Mouse (Mus musculus) R1 (cell line): ENCODE measurements at regions not wholly inside any gene's neighbourhood (a gene's known extent, or its start where the extent isn't known, plus 50 kb on each side); places are given as distances from the start of the nearest gene placed in this dataset.
"Not testable (repeated sequence)": the region's sequence is repeated elsewhere in the genome, so short reads cannot be mapped to it uniquely, and the experiment has no call there.

ENCODE experiments used
- DNase-seq: peaks from one replicate; pipeline ENCODE4 v3.0.0-alpha.2; 2018; ENCODE audit warnings: low read depth, low spot score

DNA sequence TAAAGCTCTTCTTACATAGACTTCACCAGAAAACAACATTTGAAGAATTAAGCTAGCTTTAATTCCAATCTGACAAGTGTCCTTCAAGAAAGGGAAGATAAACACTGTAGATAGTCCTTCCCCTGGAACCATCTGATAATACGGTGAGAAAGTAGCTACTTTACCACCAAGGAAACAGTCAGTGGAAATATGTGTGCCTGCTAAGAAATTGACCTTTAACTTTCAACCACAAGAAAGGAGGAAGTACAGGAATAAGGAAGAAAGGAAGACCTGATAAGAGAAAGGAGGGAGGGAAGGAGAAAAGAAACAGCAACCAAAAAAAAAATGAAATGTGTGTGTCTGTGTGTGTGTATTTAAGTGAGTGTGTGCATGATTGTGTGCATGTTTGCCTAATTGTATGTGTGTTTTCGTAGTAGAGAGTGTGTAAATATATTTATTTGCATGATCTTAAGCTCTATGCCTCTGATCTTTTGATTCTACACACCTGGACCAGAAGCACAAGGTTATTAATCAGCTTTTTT, 831.3 kb downstream of the Pla2g4a start:
- no peak for DNase-seq

DNA sequence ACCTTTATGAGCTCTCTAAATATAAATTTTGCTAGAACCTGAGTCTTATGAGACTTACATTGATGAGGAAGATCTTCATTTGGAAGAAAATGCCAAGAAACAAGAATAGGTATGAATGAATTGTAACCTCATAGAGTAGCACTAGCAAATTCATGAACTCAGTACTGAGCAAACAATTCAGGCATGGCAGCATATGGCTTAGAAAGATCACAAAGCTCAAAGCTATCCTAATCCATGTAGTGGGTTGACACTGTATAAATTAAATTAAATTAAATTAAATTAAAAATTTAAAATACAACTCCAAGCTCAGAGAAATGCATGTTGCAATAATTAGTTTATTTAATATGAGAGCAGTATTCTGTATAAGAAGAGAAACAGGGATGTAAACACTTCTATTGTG, 832.0 kb downstream of the Pla2g4a start:
- DNase-seq: no peak

DNA sequence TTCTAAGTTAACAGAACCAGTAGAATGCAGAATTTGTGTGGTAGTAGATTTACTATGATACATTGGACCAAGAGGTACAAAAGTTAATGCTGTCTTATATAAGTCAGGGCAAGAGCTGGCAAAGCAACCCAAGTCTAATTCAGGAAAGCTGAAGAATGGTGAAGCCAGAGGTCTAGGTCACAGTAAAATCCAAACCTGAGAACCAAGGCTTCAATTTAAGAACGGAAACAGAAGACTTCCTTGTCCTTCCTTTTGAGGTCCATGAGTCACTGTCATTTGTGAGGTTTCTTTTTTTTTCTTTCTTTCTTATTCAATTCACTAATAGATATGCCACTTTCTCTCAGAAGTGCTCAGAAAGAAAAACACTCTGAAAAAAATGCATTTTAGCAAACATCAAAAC, 833.4 kb downstream of the Pla2g4a start:
- no peak for DNase-seq

DNA sequence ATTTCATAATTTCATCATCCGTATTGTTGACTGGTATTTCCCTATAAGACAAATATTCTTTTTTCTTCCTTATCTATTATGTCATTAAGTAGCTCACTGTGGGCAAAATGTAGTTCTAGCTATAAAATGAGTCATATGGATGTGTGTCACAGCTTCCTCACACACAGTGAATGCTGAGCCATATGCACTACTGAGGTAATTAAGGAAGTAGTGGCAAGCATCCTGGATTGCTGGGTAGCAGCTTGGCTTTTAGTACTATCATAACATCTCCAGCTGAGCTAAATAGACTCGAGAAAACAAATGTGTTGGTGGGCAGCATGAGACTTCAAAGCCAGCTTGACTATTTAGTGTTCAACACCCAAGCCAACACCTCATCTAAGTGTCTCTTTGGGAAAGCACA, 857.7 kb downstream of the Pla2g4a start:
- no peak for DNase-seq

DNA sequence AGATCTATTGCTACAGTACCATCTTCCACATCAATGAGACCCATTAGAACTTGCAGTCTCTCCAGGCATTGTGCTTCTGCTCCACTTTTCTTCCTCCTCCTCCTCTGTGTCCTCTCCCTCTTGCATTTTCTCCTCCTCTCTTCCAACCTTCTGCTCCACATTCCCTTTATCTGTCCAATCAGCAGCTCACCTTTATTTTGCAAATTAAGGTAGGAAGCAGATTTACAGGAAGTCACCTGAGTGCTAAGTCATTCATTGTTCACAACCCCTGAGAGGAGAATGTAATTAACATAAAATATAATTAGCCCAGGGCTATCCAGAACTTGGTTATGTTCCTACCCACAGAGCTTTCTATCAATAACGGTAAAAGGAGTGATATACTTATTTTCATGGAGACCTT, 863.7 kb downstream of the Pla2g4a start:
- peak; percentile 61 for DNase-seq

DNA sequence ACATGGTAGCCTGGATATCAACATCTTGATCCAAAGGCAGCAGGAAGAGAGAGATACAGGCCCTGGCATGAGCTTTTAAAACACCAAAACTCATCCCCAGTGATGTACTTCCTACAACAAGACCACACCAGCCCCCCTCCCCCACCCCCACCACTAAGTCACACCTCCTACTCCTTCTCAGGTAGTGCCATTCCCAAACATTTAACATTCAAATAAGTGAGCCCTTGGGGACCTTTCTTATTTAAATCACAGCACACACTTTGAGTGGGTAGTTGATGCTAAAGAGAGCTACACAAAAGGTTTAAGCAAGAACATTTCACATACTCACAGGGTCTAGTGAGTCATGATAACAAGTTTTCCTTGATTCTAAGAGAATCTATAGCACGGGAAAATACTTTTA, 886.4 kb downstream of the Pla2g4a start:
- DNase-seq: peak; percentile 74

DNA sequence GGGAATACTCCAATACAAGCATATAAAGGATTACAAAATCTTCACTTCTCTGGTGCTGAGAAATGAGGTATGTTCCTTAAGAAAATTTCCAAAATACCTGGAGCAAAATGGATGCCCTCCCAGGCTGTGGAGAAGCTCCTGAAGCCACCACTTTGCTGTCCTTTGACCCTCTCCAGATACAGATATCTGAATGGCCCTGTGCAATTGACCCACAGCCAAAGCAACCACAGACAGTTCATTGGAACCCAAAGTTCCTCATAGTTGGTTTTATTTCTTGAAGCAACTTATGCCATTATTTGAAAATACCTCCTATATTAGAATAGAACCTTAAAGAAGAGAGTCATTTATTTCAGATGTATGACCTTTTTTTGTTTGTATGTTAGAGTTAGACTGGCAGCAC, 891.5 kb downstream of the Pla2g4a start:
- no peak for DNase-seq

DNA sequence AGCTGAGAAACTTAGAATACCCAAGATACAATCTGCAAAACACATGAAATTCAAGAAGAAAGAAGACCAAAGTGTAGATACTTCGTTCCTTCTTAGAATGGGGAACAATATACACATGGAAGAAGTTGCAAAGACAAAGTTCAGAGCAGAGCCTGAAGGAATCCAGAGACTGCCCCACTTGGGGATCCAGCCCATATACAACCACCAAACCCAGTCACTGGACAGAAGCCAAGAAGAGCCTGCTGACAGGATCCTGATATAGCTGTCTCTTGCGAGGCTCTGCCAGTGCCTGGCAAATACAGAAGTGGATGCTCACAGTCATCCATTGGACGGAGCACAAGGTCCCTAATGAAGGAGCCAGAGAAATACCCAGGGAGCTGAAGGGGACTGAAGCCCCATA, 898.1 kb downstream of the Pla2g4a start:
- DNase-seq: not testable (repeated sequence)

DNA sequence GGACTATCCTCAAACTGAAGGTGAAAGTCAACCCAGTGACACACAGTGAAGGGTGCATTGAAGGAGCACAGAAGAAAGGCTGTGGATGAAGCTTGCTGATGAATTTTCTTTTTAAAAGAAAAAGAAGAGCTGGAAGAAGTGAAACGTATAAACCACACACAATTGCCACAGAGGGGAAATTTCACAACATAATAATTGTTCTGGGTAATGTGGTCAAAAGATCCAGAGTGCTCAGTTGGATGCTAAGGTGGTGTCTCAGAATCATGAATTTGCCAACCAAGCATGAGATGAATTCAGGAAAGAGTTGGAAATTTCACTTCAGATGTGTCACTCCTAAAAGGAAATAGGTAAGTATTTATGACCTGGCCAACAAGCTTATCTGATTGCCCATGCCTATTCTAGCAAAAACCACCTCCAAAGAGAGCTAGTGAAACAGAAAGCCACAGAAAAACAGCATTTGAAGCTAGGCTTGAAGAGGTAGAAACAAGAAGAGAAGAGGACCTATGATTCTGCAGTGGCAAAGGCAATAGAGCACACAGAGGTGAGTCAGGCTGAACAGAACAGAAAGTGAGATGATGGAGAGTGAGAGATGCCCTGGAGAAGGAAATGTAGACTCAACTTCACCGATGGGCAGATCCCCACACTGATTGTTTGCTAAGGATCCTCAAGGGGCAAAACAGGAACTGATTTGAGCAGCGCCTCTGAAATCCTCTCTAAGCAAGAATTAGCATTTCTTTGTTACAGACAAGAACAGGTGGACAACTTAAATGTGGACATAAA, 922.7 kb downstream of the Pla2g4a start:
- DNase-seq: no peak

DNA sequence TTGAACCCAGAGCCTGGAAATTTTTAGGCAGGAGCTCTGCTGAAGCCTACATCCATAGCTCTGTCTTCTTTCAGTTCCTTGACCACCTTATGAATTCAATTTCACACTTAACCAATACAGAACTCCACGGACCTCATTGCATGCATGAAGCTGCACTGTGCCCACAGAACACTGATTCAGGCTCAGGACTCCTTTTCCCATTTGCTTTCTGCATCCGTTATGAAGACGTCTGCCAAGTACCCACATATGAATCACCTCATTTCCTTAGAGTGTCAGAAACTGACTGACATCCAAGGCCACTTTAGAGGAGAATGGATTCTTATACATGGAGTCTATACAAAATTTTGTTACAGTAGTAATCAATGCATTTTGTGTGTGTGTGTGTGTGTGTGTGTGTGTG, 932.8 kb downstream of the Pla2g4a start:
- DNase-seq: no peak

DNA sequence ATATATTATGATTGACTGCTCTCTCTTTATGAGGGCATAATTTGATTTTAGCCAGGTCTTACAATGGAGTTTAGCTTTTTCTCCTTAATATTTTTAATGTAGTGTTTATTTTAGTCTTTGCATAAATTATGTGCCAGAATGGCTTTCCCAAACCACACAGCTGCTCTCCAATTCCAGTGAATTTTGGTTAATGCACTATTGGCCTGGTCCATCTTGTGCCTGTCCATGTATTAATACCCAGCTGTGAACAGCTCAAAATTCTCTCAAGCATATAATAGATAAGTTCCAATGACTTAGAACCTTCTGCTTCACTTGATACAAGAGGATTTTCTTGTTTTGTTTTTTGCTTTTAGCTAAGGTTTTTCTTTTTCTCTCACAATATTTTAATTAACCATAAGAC, 939.4 kb downstream of the Pla2g4a start:
- no peak for DNase-seq

DNA sequence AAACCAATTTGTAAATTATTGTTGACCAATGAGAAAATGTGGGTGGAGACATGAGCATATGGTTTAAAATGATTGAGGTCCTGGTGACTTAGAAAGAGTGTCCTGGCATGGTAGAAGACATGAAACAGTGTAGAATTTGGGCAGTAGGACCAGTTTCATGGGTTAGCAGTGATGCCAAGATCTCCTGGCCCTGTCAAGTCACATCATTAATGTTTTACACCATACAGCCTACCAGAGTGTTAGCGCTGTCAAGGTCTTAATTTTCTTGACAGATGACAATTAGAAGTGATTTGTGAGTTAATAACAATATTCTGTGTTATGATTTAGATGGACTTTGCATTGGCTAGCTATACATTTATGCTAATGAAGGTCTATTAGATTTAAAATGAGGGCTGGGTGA, 939.8 kb downstream of the Pla2g4a start:
- no peak for DNase-seq

DNA sequence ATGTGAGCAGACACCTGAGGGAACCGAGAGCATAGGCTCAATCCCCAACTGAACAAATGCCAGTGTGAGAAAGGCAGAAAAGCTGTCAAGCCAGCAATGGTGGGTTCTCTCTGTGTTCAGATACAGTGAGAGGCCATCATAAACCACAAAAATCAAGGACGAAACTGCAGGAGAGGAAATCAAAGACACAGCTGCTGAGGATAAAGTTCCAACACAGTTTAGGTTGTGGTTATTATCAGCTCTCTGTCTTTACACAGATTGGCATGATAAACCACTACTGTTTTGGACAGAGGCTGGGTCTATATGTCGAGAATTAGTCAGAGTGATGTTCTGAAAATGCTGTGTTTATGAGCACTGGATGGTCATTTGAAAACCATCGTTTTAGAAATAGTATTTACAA, 946.5 kb downstream of the Pla2g4a start:
- no peak for DNase-seq

DNA sequence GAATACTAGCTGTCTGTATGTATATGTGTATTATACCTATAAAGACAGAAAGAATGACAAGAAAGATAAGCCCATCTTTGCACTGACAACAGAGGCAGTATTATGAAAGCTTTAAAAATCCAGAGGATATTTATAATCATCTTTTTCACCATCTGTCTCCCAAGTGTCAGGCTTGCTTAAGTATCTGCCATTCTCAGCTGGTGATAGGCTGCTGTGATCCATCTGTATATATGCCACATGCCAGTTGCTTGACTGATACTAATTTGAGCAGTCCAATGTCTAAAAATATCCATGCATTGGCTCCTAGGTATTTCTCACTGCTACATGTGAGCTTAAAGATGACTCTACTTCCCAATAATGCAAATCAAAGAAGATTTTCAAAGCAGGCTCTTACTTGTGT, 950.3 kb downstream of the Pla2g4a start:
- DNase-seq: no peak

DNA sequence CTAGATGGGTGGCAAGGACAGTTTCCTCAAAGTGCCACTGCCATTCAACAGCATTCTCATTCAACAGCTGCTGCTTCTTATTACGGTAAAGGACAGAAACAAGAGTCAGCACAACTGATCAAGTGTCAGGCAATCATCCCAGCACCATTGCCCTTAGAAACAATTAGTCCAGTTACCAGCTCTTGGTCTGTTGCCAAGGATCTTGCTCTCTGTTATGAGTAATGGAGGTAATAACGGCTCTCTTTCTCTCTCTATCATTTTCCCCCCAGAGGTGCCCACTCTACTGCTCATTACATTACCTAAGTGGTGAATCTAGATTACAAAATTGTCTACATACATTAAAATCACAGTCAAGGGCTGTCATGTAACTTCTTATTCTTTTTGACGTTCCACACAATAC, 961.0 kb downstream of the Pla2g4a start:
- no peak for DNase-seq

DNA sequence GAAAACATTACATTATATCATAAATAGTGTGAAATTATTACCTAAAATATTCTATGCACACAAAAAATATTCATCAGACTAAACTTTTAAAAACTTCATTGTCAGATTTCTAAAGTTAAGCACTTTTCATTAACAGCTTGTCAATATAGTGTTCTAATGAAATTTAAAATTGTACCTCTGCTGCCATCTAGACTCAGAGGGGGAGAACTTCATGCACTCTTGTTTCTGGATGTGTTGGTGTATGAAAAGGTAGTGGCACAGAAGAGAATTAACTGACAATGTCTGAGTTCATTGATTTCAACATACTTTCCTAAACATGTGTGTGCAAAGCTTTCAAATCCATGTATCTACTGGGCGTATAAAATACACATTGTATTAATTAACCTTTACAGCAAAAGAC, 967.5 kb downstream of the Pla2g4a start:
- no peak for DNase-seq

DNA sequence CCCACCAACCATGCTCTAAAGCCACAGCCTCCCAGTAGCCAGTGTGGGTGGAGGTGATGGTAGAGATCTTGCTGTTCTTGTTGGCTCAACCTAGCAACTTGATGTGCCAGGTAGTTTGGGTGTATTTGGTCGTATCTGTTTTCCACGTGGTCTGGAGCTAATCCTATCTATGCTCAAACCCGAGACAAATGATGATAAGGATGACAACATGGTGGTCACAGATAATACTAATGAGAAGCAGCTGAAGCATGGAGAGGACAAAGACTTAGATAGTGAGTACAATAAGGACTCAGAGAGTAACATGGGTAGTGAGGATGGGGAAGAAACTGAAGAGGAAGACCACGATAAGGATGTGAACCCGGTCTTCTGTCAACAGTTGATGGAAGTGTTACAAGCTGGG, 983.7 kb downstream of the Pla2g4a start:
- DNase-seq: no peak

DNA sequence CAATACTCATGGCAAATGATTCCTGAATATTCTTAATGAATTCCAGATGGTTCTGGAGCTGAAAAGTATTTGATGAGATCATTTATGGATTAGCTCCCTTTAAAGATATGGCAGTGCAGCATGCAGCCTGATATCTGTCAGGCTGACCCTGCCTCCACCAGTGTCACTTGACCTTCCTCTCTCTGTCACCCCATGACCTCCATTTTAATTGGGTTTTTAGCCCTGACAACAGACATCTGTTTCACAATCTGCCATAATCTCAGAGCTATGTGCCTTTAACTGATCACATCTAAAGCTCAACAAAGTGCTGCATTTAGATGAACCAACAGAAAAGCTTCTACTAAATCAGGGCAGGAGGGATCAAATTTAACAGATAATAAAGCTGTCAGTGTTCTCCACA, 995.7 kb downstream of the Pla2g4a start:
- DNase-seq: no peak

DNA sequence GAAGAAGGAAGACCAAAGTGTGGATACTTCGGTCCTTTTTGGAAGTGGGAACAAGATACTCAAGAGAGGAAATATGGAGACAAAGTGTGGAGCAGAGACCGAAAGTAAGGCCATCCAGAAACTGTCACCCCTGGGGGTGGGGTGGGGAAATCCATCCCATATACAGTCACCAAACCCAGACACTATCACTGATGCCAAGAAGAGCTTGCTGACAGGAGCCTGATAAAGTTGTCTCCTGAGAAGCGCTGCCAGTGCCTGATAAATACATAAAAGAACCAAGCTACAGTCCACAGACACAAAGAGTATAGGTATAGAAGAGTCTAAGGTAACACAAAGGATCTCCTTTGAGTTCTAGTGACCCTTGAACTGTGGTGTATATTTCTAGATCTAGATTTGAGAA, 1026.7 kb downstream of the Pla2g4a start:
- no peak for DNase-seq

DNA sequence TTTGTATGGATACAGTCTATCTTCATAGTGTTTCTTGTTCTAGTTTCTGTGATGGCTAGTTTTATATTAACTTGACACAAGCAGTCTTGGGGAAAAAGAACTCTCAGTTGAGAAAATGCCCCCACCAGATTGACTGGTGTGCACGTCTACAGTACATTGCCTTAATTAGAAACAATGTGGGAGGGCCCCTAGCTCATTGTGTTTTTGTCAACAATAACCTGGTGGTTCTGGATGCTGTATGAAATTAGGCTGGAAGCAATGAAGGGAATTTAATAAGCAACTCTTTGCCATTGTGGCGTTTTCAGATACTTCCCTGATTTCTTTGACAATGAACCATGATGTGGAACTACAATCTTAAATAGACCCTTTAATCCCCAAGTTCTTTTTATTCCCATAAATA, 1036.6 kb downstream of the Pla2g4a start:
- no peak for DNase-seq

DNA sequence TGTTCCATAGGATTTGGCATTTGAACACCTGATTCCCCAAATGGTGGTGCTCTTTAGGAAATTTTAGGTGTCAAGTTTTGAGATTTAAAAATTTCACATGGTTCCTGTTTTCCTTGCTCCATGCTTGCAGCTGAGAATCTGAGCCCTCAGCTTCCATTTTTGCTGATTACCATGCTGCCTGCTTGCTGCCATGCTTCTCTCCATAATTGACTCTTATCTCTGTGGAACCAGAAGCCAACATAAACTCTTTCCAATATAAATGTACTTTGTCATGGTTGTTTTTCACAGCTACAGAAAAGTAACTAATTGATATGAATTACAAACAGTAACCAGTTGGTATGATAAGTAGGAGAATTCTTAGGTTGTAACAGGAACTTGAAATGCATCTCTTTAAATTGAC, 1044.0 kb downstream of the Pla2g4a start:
- no peak for DNase-seq

DNA sequence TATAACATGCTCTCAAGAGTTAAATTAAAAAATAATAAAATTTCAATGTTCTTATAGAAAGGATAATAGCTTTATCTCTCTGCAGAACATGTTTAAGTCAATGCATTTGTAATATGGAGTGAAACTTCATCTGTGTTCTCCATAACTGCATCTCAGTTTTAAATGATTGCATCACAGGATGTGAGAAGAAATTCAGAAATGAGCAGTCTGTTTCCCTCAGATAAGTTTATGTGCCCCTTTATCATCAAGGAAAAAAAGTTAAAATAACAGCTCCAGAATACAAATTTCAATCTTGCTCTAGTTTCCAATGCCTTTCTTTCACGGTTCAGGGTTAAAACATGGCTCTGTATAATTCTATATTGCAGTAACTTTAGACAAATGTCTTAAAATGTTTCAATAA, 1048.3 kb downstream of the Pla2g4a start:
- DNase-seq: no peak

DNA sequence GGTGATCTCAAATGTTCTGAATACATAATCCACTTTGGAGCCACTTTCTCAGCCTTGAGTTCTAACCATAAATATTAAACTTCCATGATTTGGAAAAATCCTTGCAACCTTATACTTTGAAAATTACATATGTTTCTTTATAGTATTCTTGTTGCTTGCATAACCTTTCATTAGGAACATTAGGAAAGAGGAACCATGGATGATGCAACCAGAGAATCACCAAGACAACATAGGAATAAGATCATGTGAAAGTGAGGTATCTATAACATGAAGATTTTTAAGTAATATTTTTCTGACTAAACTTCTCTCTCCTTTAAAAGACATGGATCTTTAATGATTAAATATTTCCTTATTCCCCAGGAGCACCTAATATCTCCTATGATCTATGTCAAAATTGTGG, 1057.0 kb downstream of the Pla2g4a start:
- DNase-seq: no peak

DNA sequence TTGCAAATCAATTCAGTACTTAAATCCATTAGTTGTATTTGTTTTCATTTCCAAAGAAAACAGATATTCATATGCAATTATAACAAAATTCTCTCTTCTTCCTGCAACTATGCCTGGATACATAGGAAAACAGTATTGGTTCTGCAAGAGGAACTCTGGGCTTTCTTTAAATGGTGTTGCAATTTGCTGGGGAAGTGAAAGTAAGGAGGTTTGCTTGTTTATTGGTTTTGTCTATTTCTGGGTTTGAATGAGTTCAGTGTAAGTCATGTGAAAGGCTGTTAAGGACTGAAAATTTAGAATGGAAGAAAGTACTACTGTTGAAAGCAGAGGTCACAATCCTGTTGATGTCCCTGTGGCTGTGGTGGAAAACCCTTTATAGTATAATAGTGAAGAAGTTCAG, 1058.0 kb downstream of the Pla2g4a start:
- DNase-seq: no peak
